Mouse (Mus musculus) limb, embryonic 14.5 days (tissue): ENCODE results near the gene S100a16. TPM values are rescaled to one million over a fixed set of nuclear protein-coding genes. Genes with fewer than 3 reads are reported as not detected.

ENCODE experiments used
- ATAC-seq: fragments of 200-750 bp; cut with Nextera tagmentation; 2 replicates; pipeline ENCODE4 v1.8.0; 2017; ENCODE audit warnings: low read depth, moderate number of reproducible peaks, moderate TSS enrichment; ENCODE audit not compliant: low FRiP score
- DNase-seq: peaks from one replicate; pipeline ENCODE4 v3.0.0-alpha.2; 2015; ENCODE audit warnings: low spot score
- H3K27ac ChIP-seq: fragments of 300-500 bp; sonication (generic); replicated peaks from 2 replicates; pipeline ENCODE4 v1.5.1; 2014; ENCODE audit warnings: low read depth, mild to moderate bottlenecking, low read length, moderate library complexity, mixed read lengths
- H3K27me3 ChIP-seq: fragments of 300-500 bp; sonication (generic); 2 replicates; pipeline ENCODE4 v1.6.1; 2014; ENCODE audit warnings: low read length, mixed read lengths; ENCODE audit not compliant: control insufficient read depth, insufficient read depth
- H3K36me3 ChIP-seq: fragments of 300-500 bp; sonication (generic); 2 replicates; pipeline ENCODE4 v1.6.1; 2014; ENCODE audit warnings: mild to moderate bottlenecking, low read length, moderate library complexity, mixed read lengths; ENCODE audit not compliant: control insufficient read depth, insufficient read depth
- H3K4me1 ChIP-seq: fragments of 300-500 bp; sonication (generic); 2 replicates; pipeline ENCODE4 v1.6.1; 2014; ENCODE audit warnings: antibody characterized with exemption, low read length, mixed read lengths; ENCODE audit not compliant: control insufficient read depth, insufficient read depth
- H3K4me2 ChIP-seq: fragments of 300-500 bp; sonication (generic); replicated peaks from 2 replicates; pipeline ENCODE4 v1.6.1; 2014; ENCODE audit warnings: low read depth, mild to moderate bottlenecking, low read length, moderate library complexity; ENCODE audit not compliant: severe bottlenecking
- H3K4me3 ChIP-seq: fragments of 300-500 bp; sonication (generic); replicated peaks from 2 replicates; pipeline ENCODE4 v1.5.1; 2014; ENCODE audit warnings: low read length
- H3K9ac ChIP-seq: fragments of 300-500 bp; sonication (generic); 2 replicates; pipeline ENCODE4 v1.6.1; 2014; ENCODE audit warnings: mild to moderate bottlenecking, low read depth, low read length, moderate library complexity; ENCODE audit not compliant: severe bottlenecking
- H3K9me3 ChIP-seq: fragments of 300-500 bp; sonication (generic); 2 replicates; pipeline ENCODE4 v1.6.1; 2016; ENCODE audit warnings: low read length; ENCODE audit not compliant: control insufficient read depth
- POLR2A ChIP-seq: fragments of 200-500 bp; IDR thresholded peaks from 2 replicates; pipeline ENCODE4 v1.8.0; 2012; ENCODE audit warnings: inconsistent platforms, mild to moderate bottlenecking, moderate library complexity, borderline replicate concordance; ENCODE audit not compliant: insufficient read depth, insufficient read length; ENCODE audit errors: extremely low read depth
- WGBS: fragments of 180-500 bp; shearing (Covaris S2); extraction: QIAGEN DNeasy Blood & Tissue Kit; methylation state at CpG from one replicate; pipeline ENCODE4 v1.1.7; 2014; 5-methylcytosine and 5-hydroxymethylcytosine counted together
- polyA plus RNA-seq, 2 experiments: library from polyadenylated mRNA; depleted of rRNA in 1 of 2; stranded (reverse) in 1 of 2; unstranded in 1 of 2; fragments of >200 nt; fragmentation: Nextera tagmentation in 1 of 2; extraction: Ambion mirVana in 1 of 2; gene quantifications; 2 replicates each; pipeline versions ENCODE4 v1.2.1 to v1.2.3; 2012 to 2014

Gene S100a16
- polyA plus RNA-seq, 2 experiments: 88.6 to 269 TPM

DNA sequence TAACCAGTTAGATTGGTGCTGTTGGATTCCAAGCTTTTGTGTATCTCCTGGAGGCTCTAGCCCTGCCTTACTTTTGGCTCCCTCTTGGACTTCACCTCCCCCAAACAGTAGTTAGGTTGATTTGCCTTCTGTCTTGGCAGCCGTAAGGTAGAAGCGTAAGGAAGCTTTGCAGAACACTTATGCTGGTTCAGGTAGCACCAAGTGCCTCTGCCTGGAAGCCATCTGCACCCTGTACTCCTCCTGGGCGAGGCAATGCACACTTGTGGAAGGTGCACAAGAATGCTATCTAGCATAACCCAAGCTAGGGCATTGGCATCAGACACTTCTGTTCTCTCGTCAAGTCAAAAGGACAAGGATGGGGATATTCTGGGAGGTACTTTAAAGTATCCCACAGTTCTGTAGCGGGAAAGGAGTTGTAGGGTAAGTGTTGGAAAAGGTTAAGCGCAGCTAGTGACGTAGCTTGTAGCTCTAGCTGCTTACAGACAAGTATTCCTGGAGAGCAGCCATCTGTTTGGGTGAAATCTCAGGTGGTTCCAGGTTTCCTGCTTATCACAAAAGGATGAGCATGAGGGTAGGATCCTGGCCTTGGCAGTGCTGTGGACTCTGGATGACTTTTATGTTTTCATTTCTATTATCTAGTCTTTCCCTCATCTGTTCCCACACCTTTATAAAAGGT is 41.1 kb upstream of the S100a16 start:
- Histone ChIP-seq H3K9ac (no peak overlapping the region), H3K36me3 (peaks cover 47% of the 10 kb centered on the region), H3K27me3 (no peaks in the 10 kb centered on the region), H3K27ac (no peak overlapping the region), H3K4me2 (no peak overlapping the region), H3K4me1 (no peaks in the 10 kb centered on the region), H3K4me3 (no peak overlapping the region), H3K9me3 (no peaks in the 10 kb centered on the region)
- no peak for TF ChIP-seq POLR2A
- no peak for DNase-seq
- 93% methylated on average over 7 of the region's 7 CpGs for WGBS
- no peak for ATAC-seq

DNA sequence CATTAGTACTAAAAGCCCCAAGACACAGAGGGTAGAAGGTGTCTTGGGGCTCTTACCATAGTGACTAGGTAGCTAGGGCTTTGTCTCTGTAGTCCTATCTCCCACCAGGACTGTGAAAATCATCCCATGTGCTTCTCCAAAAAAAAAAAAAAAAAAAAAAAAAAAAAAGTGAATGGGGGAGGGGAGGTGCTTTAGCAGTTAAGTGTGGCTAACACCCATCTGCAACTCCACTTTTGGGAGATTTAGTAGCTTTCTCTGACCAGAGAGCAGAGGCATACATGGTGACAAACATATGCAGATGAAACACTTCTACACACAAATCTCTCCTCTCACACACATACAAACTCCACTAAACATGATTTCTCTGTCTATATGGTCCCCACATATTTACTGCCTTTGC is 39.5 kb upstream of the S100a16 start:
- no peak for DNase-seq
- no peaks in the 10 kb centered on the region for H3K4me1 ChIP-seq
- no peak for TF ChIP-seq POLR2A
- no peak overlapping the region for H3K4me3 ChIP-seq
- H3K27ac ChIP-seq: no peak overlapping the region
- H3K27me3 ChIP-seq: no peaks in the 10 kb centered on the region
- ATAC-seq: no peak
- peaks cover 63% of the 10 kb centered on the region for H3K36me3 ChIP-seq
- H3K9me3 ChIP-seq: no peaks in the 10 kb centered on the region
- H3K9ac ChIP-seq: no peak overlapping the region
- no peak overlapping the region for H3K4me2 ChIP-seq

DNA sequence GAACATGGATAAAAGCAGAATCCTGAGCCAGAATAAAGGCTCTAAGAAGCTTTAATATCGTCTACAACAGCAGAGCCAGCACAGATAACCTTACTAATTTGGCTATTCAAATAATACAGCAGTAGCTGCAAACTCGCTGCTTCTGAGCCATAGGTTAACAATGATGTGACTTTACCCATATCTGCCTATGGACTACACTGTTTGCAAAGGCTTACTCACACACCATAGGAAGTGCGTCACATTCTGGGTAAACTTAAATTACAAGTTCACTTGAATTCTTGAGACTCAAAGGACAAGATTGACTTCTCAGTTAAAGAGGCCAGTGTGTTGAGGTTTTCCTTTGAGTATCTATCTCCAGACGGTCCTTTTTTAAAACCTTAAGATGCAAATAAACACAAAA is 33.6 kb upstream of the S100a16 start:
- Histone ChIP-seq H3K9me3 (no peaks in the 10 kb centered on the region), H3K9ac (no peak overlapping the region), H3K27ac (no peak overlapping the region), H3K4me2 (no peak overlapping the region), H3K4me3 (no peak overlapping the region), H3K4me1 (peaks cover 10% of the 10 kb centered on the region), H3K36me3 (peaks cover 85% of the 10 kb centered on the region), H3K27me3 (no peaks in the 10 kb centered on the region)
- DNase-seq: no peak
- WGBS: 92% methylated on average over 4 of the region's 4 CpGs
- no peak for TF ChIP-seq POLR2A
- ATAC-seq: no peak

DNA sequence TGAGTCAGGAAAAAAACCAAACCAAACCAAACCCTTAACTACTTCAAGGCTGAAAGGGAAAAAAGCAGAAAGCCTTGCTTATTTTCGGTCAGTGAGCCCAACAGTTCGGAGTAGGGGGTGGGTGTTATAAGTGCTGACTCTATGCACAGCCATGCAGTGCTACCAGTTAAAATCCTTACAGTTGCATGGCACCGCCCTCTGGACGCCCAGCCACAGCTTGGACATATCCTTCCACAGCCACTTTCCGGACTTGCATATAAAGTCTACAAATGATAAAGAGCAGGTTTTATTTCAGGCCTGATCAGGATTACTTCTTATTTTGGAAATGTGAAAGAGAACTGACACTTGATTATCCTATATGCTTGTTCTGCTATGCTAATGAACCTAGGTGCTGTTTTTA is 31.8 kb upstream of the S100a16 start:
- Histone ChIP-seq H3K27ac (no peak overlapping the region), H3K36me3 (peaks cover 69% of the 10 kb centered on the region), H3K4me1 (peaks cover 10% of the 10 kb centered on the region), H3K9me3 (no peaks in the 10 kb centered on the region), H3K4me3 (no peak overlapping the region), H3K9ac (no peak overlapping the region), H3K27me3 (no peaks in the 10 kb centered on the region), H3K4me2 (no peak overlapping the region)
- ATAC-seq (no peak), DNase-seq (no peak)
- 90% methylated on average over 5 of the region's 5 CpGs for WGBS
- no peak for TF ChIP-seq POLR2A

DNA sequence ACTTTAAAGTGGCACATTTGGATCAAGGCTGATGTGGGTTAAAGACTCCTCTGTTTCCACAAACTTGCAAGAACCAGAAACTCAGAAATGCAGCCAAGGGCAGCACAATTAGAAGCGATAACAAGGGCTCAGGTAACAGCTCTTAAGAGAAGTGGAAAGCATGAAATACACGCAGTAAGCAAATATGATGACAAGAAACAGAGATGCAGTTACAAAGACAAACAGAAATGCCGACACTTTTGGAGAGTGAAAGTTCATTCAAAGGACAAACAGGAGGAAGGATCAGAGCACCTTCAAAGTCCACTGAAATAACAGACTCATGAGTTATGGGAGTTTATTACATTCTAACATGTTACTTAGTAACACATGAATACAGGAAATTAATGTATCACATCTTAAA is 30.7 kb upstream of the S100a16 start:
- H3K27me3 ChIP-seq: no peaks in the 10 kb centered on the region
- peaks cover 10% of the 10 kb centered on the region for H3K4me1 ChIP-seq
- ATAC-seq (no peak), DNase-seq (no peak)
- no peak overlapping the region for H3K27ac ChIP-seq
- H3K9me3 ChIP-seq: no peaks in the 10 kb centered on the region
- peaks cover 61% of the 10 kb centered on the region for H3K36me3 ChIP-seq
- no peak overlapping the region for H3K4me3 ChIP-seq
- WGBS: 79% methylated on average over 3 of the region's 3 CpGs
- no peak for TF ChIP-seq POLR2A
- H3K9ac ChIP-seq: no peak overlapping the region
- H3K4me2 ChIP-seq: no peak overlapping the region
